Mouse (Mus musculus): ENCODE results near the gene Hist1h2ak. TPM values are rescaled to one million over a fixed set of nuclear protein-coding genes. Genes with fewer than 3 reads are reported as not detected.

Gene Hist1h2ak
- polyA plus RNA-seq (2015; fragmentation: Nextera tagmentation; extraction: Ambion mirVana), result 2.8 and 9.7 TPM in 2 replicates

GRCm38 (mm10) chr13:21753524-21754285, at the start of gene Hist1h2ak, which contains the start of gene Hist1h2bn:
TSS of gene Hist1h2ak (minus strand) at chr13:21753827.
TSS of gene Hist1h2bn (plus strand) at chr13:21754123.

DNA sequence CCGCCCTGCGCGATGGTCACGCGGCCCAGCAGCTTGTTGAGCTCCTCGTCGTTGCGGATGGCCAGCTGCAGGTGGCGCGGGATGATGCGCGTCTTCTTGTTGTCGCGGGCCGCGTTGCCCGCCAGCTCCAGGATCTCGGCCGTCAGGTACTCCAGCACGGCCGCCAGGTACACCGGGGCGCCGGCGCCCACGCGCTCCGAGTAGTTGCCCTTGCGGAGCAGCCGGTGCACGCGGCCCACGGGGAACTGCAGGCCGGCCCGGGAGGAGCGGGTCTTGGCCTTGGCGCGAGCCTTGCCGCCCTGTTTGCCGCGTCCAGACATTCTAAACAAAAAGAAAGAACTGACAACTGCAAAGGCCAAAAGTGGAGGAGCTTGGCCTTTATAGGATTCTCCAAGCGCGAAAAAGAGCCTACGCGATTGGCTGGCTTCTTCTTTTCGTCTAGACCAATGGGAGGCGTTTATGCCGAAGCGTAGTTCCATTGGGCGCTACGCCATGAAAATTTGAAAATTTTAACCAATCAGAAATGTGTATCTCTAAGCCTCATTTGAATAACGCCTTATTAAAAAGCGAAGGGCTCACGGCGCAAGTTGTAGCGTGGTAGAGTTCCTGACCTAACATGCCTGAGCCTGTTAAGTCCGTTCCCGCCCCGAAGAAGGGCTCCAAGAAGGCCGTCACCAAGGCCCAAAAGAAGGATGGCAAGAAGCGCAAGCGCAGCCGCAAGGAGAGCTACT, 33.4 kb upstream of the Hist1h2ak start, which contains the start of the genes Hist1h2an and Hist1h2bp:
TSS of gene Hist1h2an (minus strand) at position 320 of the 731 bp plus-strand sequence.
TSS of gene Hist1h2bp (plus strand) at position 563 of the 731 bp plus-strand sequence.

GRCm38 (mm10) chr13:21783255-21783617, 29.6 kb upstream of the Hist1h2ak start, which contains the start of gene Hist1h3i:
TSS of gene Hist1h3i (minus strand) at chr13:21783370.

GRCm38 (mm10) chr13:21779767-21780731, 26.4 kb upstream of the Hist1h2ak start, which contains the start of gene Hist1h1b:
TSS of gene Hist1h1b (minus strand) at chr13:21780625.

GRCm38 (mm10) chr13:21750159-21751017, 3.2 kb downstream of the Hist1h2ak start, which contains the start of gene Hist1h4k:
TSS of gene Hist1h4k (minus strand) at chr13:21750505.

GRCm38 (mm10) chr13:21734906-21735767, 18.5 kb downstream of the Hist1h2ak start, which contains the start of gene Hist1h4j:
TSS of gene Hist1h4j (plus strand) at chr13:21735064.

DNA sequence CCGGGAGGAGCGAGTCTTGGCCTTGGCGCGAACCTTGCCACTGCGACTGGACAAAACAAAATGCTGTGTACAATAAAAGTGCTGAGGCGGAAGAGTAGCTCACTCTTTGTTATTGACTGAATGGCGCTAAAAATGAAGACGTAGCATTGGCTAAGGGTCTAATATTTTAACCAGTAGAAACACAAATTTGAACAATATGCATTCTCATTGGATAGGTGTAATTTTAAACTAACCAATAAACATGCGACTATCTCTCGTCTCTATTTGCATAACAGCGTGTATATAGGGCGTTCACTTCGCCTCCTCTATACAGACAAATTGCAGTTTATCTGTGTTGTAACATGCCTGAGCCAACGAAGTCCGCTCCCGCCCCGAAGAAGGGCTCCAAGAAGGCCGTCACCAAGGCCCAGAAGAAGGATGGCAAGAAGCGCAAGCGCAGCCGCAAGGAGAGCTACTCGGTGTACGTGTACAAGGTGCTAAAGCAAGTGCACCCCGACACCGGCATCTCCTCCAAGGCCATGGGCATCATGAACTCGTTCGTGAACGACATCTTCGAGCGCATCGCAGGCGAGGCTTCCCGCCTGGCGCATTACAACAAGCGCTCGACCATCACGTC, 31.8 kb downstream of the Hist1h2ak start, which contains the start of gene Hist1h2bm:
TSS of gene Hist1h2bm (plus strand) at position 288 of the 616 bp plus-strand sequence.

GRCm38 (mm10) chr13:21717397-21718357, 36.0 kb downstream of the Hist1h2ak start, which contains the start of gene Hist1h3h:
TSS of gene Hist1h3h (plus strand) at chr13:21717659.

DNA sequence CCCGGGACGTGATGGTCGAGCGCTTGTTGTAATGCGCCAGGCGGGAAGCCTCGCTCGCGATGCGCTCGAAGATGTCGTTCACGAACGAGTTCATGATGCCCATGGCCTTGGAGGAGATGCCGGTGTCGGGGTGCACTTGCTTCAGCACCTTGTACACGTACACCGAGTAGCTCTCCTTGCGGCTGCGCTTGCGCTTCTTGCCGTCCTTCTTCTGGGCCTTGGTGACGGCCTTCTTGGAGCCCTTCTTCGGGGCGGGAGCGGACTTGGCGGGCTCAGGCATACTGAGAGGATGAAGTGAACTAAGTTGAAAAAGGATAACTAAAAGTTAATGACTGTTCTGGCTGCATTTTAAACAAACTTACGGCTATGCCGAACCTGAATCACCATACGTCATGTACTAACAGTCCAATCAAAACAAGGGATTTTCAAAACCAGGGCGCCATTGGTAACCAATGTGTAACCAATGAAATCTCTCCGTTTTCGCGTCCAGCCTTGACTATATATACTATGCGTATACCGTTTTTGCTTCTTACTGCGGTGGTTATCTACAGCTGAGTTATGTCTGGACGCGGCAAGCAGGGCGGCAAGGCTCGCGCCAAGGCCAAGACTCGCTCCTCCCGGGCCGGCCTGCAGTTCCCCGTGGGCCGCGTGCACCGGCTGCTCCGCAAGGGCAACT, 37.6 kb downstream of the Hist1h2ak start, which contains the start of the genes Hist1h2bl and Hist1h2ai:
TSS of gene Hist1h2bl (minus strand) at position 280 of the 676 bp plus-strand sequence.
TSS of gene Hist1h2ai (plus strand) at position 559 of the 676 bp plus-strand sequence.

Small RNAs within 50 kb of the gene (microRNA-seq; reads per million reads assigned to microRNA genes)
- gene Gm44346 (0 reads per million in 2 experiments), gene Gm44357 (0 to 0.10 reads per million in 2 experiments), gene Gm44367 (0 reads per million in 2 experiments), gene Gm44454 (0 reads per million in 2 experiments)

Other genes with a start within 250 kb of the Hist1h2ak start
- gene Zkscan8, start 222.7 kb downstream of the Hist1h2ak start, polyA plus RNA-seq (2015; fragmentation: Nextera tagmentation; extraction: Ambion mirVana), result 2.4 TPM in 2 replicates
- gene Olfr1366, start 211.0 kb downstream of the Hist1h2ak start, polyA plus RNA-seq (2015; fragmentation: Nextera tagmentation; extraction: Ambion mirVana), result 0.10 TPM in 1 of 2 replicates, not detected in the other
- not detected in 2 replicates for gene Olfr1535, start 193.9 kb downstream of the Hist1h2ak start, polyA plus RNA-seq (2015; fragmentation: Nextera tagmentation; extraction: Ambion mirVana)
- not detected in 2 replicates for gene Olfr1364, start 172.1 kb downstream of the Hist1h2ak start, polyA plus RNA-seq (2015; fragmentation: Nextera tagmentation; extraction: Ambion mirVana)
- gene Olfr1362, start 139.8 kb downstream of the Hist1h2ak start, polyA plus RNA-seq (2015; fragmentation: Nextera tagmentation; extraction: Ambion mirVana), result not detected in 2 replicates
- gene Olfr11, start 111.3 kb downstream of the Hist1h2ak start, polyA plus RNA-seq (2015; fragmentation: Nextera tagmentation; extraction: Ambion mirVana), result not detected in 2 replicates
- gene Olfr1361, start 90.4 kb downstream of the Hist1h2ak start, polyA plus RNA-seq (2015; fragmentation: Nextera tagmentation; extraction: Ambion mirVana), result not detected in 2 replicates
- gene Olfr1360, start 76.4 kb downstream of the Hist1h2ak start, polyA plus RNA-seq (2015; fragmentation: Nextera tagmentation; extraction: Ambion mirVana), result not detected in 2 replicates
- not detected in 2 replicates for gene Olfr1359, start 55.7 kb downstream of the Hist1h2ak start, polyA plus RNA-seq (2015; fragmentation: Nextera tagmentation; extraction: Ambion mirVana)
- 0.60 and 0.77 TPM in 2 replicates for gene Hist1h2bl, start 37.7 kb downstream of the Hist1h2ak start, polyA plus RNA-seq (2015; fragmentation: Nextera tagmentation; extraction: Ambion mirVana)
- 5.6 and 8.3 TPM in 2 replicates for gene Hist1h2ai, start 37.4 kb downstream of the Hist1h2ak start, polyA plus RNA-seq (2015; fragmentation: Nextera tagmentation; extraction: Ambion mirVana)
- 1.9 and 3.5 TPM in 2 replicates for gene Hist1h3h, start 36.2 kb downstream of the Hist1h2ak start, polyA plus RNA-seq (2015; fragmentation: Nextera tagmentation; extraction: Ambion mirVana)
- gene Hist1h2bm, start 31.8 kb downstream of the Hist1h2ak start, polyA plus RNA-seq (2015; fragmentation: Nextera tagmentation; extraction: Ambion mirVana), result 0.33 and 0.82 TPM in 2 replicates
- gene Hist1h4j, start 18.8 kb downstream of the Hist1h2ak start, polyA plus RNA-seq (2015; fragmentation: Nextera tagmentation; extraction: Ambion mirVana), result 0.26 and 0.30 TPM in 2 replicates
- gene Hist1h4k, start 3.3 kb downstream of the Hist1h2ak start, polyA plus RNA-seq (2015; fragmentation: Nextera tagmentation; extraction: Ambion mirVana), result 1.0 TPM in 1 of 2 replicates, not detected in the other
- gene Hist1h2bn, start 296 bp upstream of the Hist1h2ak start, polyA plus RNA-seq (2015; fragmentation: Nextera tagmentation; extraction: Ambion mirVana), result 0.77 and 1.4 TPM in 2 replicates
- gene Hist1h1b, start 26.8 kb upstream of the Hist1h2ak start, polyA plus RNA-seq (2015; fragmentation: Nextera tagmentation; extraction: Ambion mirVana), result 5.9 and 8.9 TPM in 2 replicates
- gene Hist1h3i, start 29.5 kb upstream of the Hist1h2ak start, polyA plus RNA-seq (2015; fragmentation: Nextera tagmentation; extraction: Ambion mirVana), result 37.6 and 38.4 TPM in 2 replicates
- 1.5 and 2.4 TPM in 2 replicates for gene Hist1h2an, start 33.4 kb upstream of the Hist1h2ak start, polyA plus RNA-seq (2015; fragmentation: Nextera tagmentation; extraction: Ambion mirVana)
- gene Hist1h2bp, start 33.6 kb upstream of the Hist1h2ak start, polyA plus RNA-seq (2015; fragmentation: Nextera tagmentation; extraction: Ambion mirVana), result 0.51 and 0.69 TPM in 2 replicates
- gene Hist1h2bq, start 56.4 kb upstream of the Hist1h2ak start, polyA plus RNA-seq (2015; fragmentation: Nextera tagmentation; extraction: Ambion mirVana), result 3.3 and 7.3 TPM in 2 replicates
- not detected in 2 replicates for gene Hist1h2ao, start 56.6 kb upstream of the Hist1h2ak start, polyA plus RNA-seq (2015; fragmentation: Nextera tagmentation; extraction: Ambion mirVana)
- not detected in 2 replicates for gene Hist1h4m, start 57.9 kb upstream of the Hist1h2ak start, polyA plus RNA-seq (2015; fragmentation: Nextera tagmentation; extraction: Ambion mirVana)
- 2.6 and 3.1 TPM in 2 replicates for gene Hist1h4n, start 78.4 kb upstream of the Hist1h2ak start, polyA plus RNA-seq (2015; fragmentation: Nextera tagmentation; extraction: Ambion mirVana)
- gene Hist1h2ap, start 79.7 kb upstream of the Hist1h2ak start, polyA plus RNA-seq (2015; fragmentation: Nextera tagmentation; extraction: Ambion mirVana), result 1,124 and 1,146 TPM in 2 replicates
- 2.9 and 6.3 TPM in 2 replicates for gene Hist1h2br, start 79.9 kb upstream of the Hist1h2ak start, polyA plus RNA-seq (2015; fragmentation: Nextera tagmentation; extraction: Ambion mirVana)
- 0.83 and 1.1 TPM in 2 replicates for gene Zfp184, start 191.3 kb upstream of the Hist1h2ak start, polyA plus RNA-seq (2015; fragmentation: Nextera tagmentation; extraction: Ambion mirVana)
- 0.04 TPM in 1 of 2 replicates, not detected in the other for gene Pom121l2, start 227.4 kb upstream of the Hist1h2ak start, polyA plus RNA-seq (2015; fragmentation: Nextera tagmentation; extraction: Ambion mirVana)

Data from skeletal muscle tissue, postnatal 0 days (tissue).